Mouse (Mus musculus) heart, adult 2 months (tissue): Measurements from ENCODE around the gene Ncbp3. TPM values are rescaled to one million over a fixed set of nuclear protein-coding genes. Genes with fewer than 3 reads are reported as not detected.

Experiments
- DNase-seq, 2 experiments: peaks; one replicate each; pipeline ENCODE4 v3.0.0; 2021
- H3K27ac ChIP-seq: fragments of 200-600 bp; 2 replicates; pipeline ENCODE4 v1.8.1; 2022
- H3K27me3 ChIP-seq: fragments of 200-500 bp; 2 replicates; pipeline ENCODE4 v1.6.1; 2012; ENCODE audit warnings: mild to moderate bottlenecking, low read length, inconsistent platforms, mixed read lengths; ENCODE audit not compliant: control insufficient read depth, insufficient read depth
- H3K36me3 ChIP-seq: fragments of 200-500 bp; 2 replicates; pipeline ENCODE4 v1.6.1; 2012; ENCODE audit warnings: low read length, inconsistent platforms; ENCODE audit not compliant: control insufficient read depth, insufficient read depth
- H3K4me1 ChIP-seq: fragments of 200-500 bp; 2 replicates; pipeline ENCODE4 v1.6.1; 2011; ENCODE audit warnings: low read length; ENCODE audit not compliant: control insufficient read depth, insufficient read depth
- H3K4me3 ChIP-seq: fragments of 200-600 bp; 2 replicates; pipeline ENCODE4 v1.8.1; 2022
- H3K79me2 ChIP-seq: fragments of 200-500 bp; replicated peaks from 2 replicates; pipeline ENCODE4 v1.6.1; 2012; ENCODE audit warnings: mild to moderate bottlenecking, inconsistent platforms, low read length, moderate library complexity, mixed read lengths; ENCODE audit not compliant: control insufficient read depth, insufficient read depth
- H3K9ac ChIP-seq: fragments of 200-500 bp; 2 replicates; pipeline ENCODE4 v1.6.1; 2012; ENCODE audit warnings: low read depth, mild to moderate bottlenecking, control low read depth, inconsistent platforms, low read length, mixed read lengths
- CTCF ChIP-seq: fragments of 200-600 bp; IDR thresholded peaks from 2 replicates; pipeline ENCODE4 v1.8.1; 2022; ENCODE audit warnings: antibody characterized with exemption, mild to moderate bottlenecking, moderate library complexity
- EP300 ChIP-seq: fragments of 200-500 bp; IDR thresholded peaks from 2 replicates; pipeline ENCODE4 v1.6.1; 2011; ENCODE audit warnings: low read depth, low read length, control low read depth; ENCODE audit not compliant: insufficient read depth
- POLR2A ChIP-seq: fragments of 200-500 bp; IDR thresholded peaks from 2 replicates; pipeline ENCODE4 v1.6.1; 2011; ENCODE audit warnings: mild to moderate bottlenecking, low read depth, low read length, control low read depth; ENCODE audit not compliant: insufficient read depth
- WGBS: fragments of 180-500 bp; shearing (Covaris S2); methylation state at CpG from one replicate; pipeline ENCODE4 v1.1.7; 2018; 5-methylcytosine and 5-hydroxymethylcytosine counted together
- intact Hi-C: fragments of 180-260 bp; cut with DNase I; formaldehyde crosslinking; loops from one replicate; pipeline ENCODE4 v1.15.1; 2025
- long read RNA-seq: library from polyadenylated mRNA; stranded (forward); transcript quantifications from one replicate; pipeline ENCODE4 v2.0.0, GENCODE M21; 2021
- polyA plus RNA-seq: library from polyadenylated mRNA; depleted of rRNA; stranded (reverse); fragments of >200 nt; gene quantifications from 2 replicates; pipeline ENCODE4 v1.2.3, GENCODE M21; 2012; rRNA removed
- total RNA-seq, 2 experiments: library from RNA; stranded (reverse); gene quantifications; 2 replicates each; pipeline ENCODE4 v1.2.3; 2021

Ncbp3 gene
- 1 to 10 TPM; 5.6 to 5.7 TPM for total RNA-seq
- polyA plus RNA-seq: 2.0 and 4.2 TPM in 2 replicates
- long read RNA-seq, full-length matches to known transcripts: 10 of 14 reads
- long read RNA-seq, partial matches to known transcripts: 1 of 14 reads
- long read RNA-seq, other reads (novel, unspliced or antisense): 3 of 14 reads

DNA sequence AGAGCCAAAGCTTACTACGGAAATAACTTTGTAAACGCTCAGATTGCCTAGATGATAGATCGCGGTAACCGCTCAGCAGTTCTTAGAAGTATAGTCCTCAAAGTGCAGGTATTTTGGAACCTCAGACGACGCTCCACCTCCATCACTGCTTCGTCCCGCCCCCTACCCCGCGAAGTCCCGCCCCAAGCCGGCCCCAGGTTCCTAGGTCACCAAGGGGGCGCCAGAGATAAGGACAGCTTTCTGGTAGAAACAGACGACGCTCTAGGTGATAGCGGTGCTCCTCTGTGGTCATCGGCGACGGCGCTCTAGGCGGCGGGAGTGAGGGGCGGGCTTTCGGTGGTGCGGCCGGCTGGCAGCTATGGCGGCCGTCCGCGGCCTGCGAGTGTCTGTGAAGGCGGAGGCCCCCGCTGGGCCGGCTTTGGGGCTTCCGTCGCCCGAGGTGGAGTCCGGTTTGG lies at the start of gene Ncbp3:
Ncbp3 (plus strand) TSS at position 242 of the 455 bp plus-strand sequence.
- TF ChIP-seq POLR2A: peak; percentile 72
- TF ChIP-seq EP300: 0 out of 2 replicates have a peak, but pooled peaks have one; percentile 30
- peak; percentile 77 for TF ChIP-seq CTCF
- DNase-seq: peak; percentile 96
- H3K9ac ChIP-seq: peak within 1 kb of the TSS; percentile 95
- peak within 1 kb of the TSS; percentile 73 for H3K4me3 ChIP-seq
- H3K79me2 ChIP-seq: no peaks in the 10 kb centered on the region; the same call in 1 of the 2 replicates
- no peaks in the 10 kb centered on the region for H3K27me3 ChIP-seq
- H3K4me1 ChIP-seq: peaks cover 6% of the 10 kb centered on the region; the same call in 1 of the 2 replicates
- under 1% methylated on average over 39 of the region's 39 CpGs for WGBS
- intact Hi-C loops: loop anchor here (5.0 kb wide), 1 partner anchor 120 kb away; no protein-coding TSS in a partner anchor
- H3K27ac ChIP-seq: peak within 1 kb of the TSS; percentile 97
- peaks cover 6% of the 10 kb centered on the region for H3K36me3 ChIP-seq

DNA sequence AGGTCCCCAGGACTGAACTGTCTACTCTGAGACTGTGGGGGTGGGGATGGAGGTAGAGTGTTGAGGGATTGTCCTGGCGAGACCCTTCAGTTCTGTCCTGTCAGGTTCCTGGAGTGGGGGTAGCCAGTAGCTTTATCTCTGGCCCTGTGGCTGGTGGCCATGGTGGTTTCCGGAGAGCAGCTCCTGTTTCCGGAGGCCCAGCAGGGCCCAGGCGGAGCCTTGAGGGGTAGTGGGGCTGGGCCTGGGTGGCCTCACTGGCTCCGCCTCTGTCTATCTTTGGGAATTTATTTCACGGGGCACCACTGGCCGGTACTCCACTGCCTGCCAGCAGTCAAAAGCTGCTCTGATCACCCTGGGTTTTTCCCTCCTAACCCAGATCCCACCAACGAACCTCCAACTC lies 48.8 kb upstream of the Ncbp3 start, which contains the start of gene P2rx1:
P2rx1 (plus strand) TSS at position 333 of the 400 bp plus-strand sequence.
- TF ChIP-seq CTCF (peak; percentile 12; the same call in 1 of the 2 replicates), EP300 (no peak)
- peaks cover 6% of the 10 kb centered on the region for H3K4me1 ChIP-seq
- intact Hi-C loops: no loop called here
- DNase-seq: peak in 1 of 2 experiments; percentile 28
- H3K9ac ChIP-seq: no peak within 1 kb of the TSS
- H3K4me3 ChIP-seq: no peak within 1 kb of the TSS
- 34% methylated on average over 8 of the region's 8 CpGs for WGBS
- no peaks in the 10 kb centered on the region for H3K79me2 ChIP-seq
- no peaks in the 10 kb centered on the region for H3K36me3 ChIP-seq
- no peak within 1 kb of the TSS for H3K27ac ChIP-seq
- H3K27me3 ChIP-seq: no peaks in the 10 kb centered on the region

DNA sequence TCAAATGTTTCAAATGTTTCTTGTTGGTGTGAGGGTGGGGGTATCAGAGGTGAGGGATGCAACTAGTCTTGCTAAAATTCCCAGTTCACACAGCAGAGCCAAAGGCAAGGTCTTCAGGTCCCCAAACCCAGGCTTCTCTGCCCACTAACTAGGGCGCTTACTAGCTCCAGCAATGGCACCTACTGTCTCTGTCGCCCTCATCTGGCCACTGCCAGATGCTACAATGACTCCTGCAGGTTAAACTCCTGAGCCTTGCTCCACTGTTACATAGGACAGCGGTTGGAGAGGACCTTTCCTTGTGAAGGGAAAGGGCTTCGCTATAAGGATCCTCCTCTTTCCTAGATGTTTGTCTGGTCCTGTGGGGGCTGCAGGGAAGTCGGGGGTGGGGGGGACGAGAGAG lies 46.6 kb upstream of the Ncbp3 start:
- no peak overlapping the region for H3K27ac ChIP-seq
- no peaks in the 10 kb centered on the region for H3K27me3 ChIP-seq
- no peaks in the 10 kb centered on the region for H3K79me2 ChIP-seq
- intact Hi-C loops: loop anchor here (1.0 to 10.0 kb wide), 2 partner anchors 75 to 426 kb away; no protein-coding TSS in a partner anchor
- TF ChIP-seq CTCF (peak; percentile 93), EP300 (peak; percentile 92), POLR2A (no peak)
- H3K4me1 ChIP-seq: peaks cover 6% of the 10 kb centered on the region
- peak; percentile 75 to 80 for DNase-seq
- WGBS: 11% methylated on average over 6 of the region's 6 CpGs
- no peak overlapping the region for H3K9ac ChIP-seq
- no peaks in the 10 kb centered on the region for H3K36me3 ChIP-seq
- no peak overlapping the region for H3K4me3 ChIP-seq

DNA sequence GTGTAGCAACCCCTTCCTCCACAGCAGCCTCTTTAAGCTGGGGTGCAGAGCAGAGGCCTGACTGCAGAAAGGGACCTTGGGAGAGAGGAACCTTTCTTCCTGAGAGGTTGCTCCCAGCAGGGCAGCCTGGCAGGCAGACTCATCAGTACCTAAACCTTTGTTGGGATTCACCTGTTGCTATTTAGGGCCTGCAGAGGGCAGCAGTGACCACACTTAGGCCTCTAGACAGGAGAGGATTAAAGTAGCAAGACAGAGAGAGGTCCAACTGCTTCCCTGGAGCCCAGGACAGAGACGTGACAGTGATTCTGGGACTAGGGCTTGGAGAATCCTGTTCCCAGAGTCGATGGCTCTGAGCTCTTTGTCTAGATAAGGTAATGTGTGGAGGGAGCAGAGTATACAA lies 41.2 kb upstream of the Ncbp3 start:
- no peaks in the 10 kb centered on the region for H3K36me3 ChIP-seq
- no peaks in the 10 kb centered on the region for H3K27me3 ChIP-seq
- intact Hi-C loops: loop anchor here (1.0 to 10.0 kb wide), 6 partner anchors 33 to 1364 kb away; no protein-coding TSS in a partner anchor
- H3K79me2 ChIP-seq: no peaks in the 10 kb centered on the region
- no peak overlapping the region for H3K9ac ChIP-seq
- peaks cover 2% of the 10 kb centered on the region; the same call in 1 of the 2 replicates for H3K4me1 ChIP-seq
- no peak overlapping the region for H3K4me3 ChIP-seq
- TF ChIP-seq EP300: peak; percentile 83
- TF ChIP-seq POLR2A: no peak
- peak; percentile 94 for TF ChIP-seq CTCF
- DNase-seq: peak; percentile 66 to 68
- H3K27ac ChIP-seq: 0 out of 2 replicates have a peak overlapping the region, but pooled peaks have one; percentile 2
- 2% methylated on average over 2 of the region's 2 CpGs for WGBS

DNA sequence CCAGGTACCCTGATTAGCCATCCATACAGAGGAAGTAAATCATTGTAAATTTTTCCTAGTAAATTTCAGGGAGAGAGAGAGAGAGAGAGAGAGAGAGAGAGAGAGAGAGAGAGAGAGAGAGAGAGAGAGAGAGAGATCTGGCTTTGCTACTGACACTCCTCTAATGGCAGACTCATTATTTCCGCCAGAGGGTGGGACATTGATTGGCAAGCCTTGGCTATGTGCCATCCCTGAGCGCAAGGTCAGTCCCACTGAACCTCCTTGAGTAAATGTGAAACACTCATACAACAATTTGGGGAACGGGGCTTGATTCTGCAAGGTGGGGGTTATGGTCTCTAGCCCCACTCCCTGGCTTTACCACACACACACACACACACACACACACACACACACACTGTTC lies 40.5 kb upstream of the Ncbp3 start:
- TF ChIP-seq EP300 (no peak), CTCF (no peak), POLR2A (no peak)
- intact Hi-C loops: loop anchor here (2.0 to 10.0 kb wide), 4 partner anchors 100 to 1364 kb away; no protein-coding TSS in a partner anchor

More for the DNA sequence above, 40.5 kb upstream of the Ncbp3 start:
- 34% methylated on average over 3 of the region's 3 CpGs for WGBS
- Histone ChIP-seq H3K79me2 (no peaks in the 10 kb centered on the region), H3K4me1 (peaks cover 2% of the 10 kb centered on the region; the same call in 1 of the 2 replicates), H3K4me3 (no peak overlapping the region), H3K9ac (no peak overlapping the region), H3K27me3 (no peaks in the 10 kb centered on the region), H3K27ac (no peak overlapping the region), H3K36me3 (no peaks in the 10 kb centered on the region)
- DNase-seq: no peak
